Mouse (Mus musculus) midbrain, embryonic 16.5 days (tissue): ENCODE measurements around the gene Dcaf12. TPM values are rescaled to one million over a fixed set of nuclear protein-coding genes. Genes with fewer than 3 reads are reported as not detected.

ENCODE experiments used
- ATAC-seq: fragments of 200-750 bp; cut with Nextera tagmentation; 2 replicates; pipeline ENCODE4 v1.8.0; 2017; ENCODE audit warnings: moderate TSS enrichment
- H3K27ac ChIP-seq: fragments of 300-500 bp; sonication (generic); 2 replicates; pipeline ENCODE4 v1.5.1; 2014; ENCODE audit warnings: mild to moderate bottlenecking, low read length, mixed read lengths
- H3K27me3 ChIP-seq: fragments of 300-500 bp; sonication (generic); 2 replicates; pipeline ENCODE4 v1.6.1; 2014; ENCODE audit warnings: low read depth, low read length, mixed read lengths; ENCODE audit not compliant: control insufficient read depth, insufficient read depth
- H3K36me3 ChIP-seq: fragments of 300-500 bp; sonication (generic); 2 replicates; pipeline ENCODE4 v1.6.1; 2014; ENCODE audit warnings: mild to moderate bottlenecking, low read length, moderate library complexity, mixed read lengths; ENCODE audit not compliant: control insufficient read depth, insufficient read depth
- H3K4me1 ChIP-seq: fragments of 300-500 bp; sonication (generic); 2 replicates; pipeline ENCODE4 v1.6.1; 2014; ENCODE audit warnings: mild to moderate bottlenecking, low read length, mixed read lengths; ENCODE audit not compliant: control insufficient read depth, insufficient read depth
- H3K4me2 ChIP-seq: fragments of 300-500 bp; sonication (generic); 2 replicates; pipeline ENCODE4 v1.6.1; 2014; ENCODE audit warnings: mild to moderate bottlenecking, low read length, mixed read lengths
- H3K4me3 ChIP-seq: fragments of 300-500 bp; sonication (generic); 2 replicates; pipeline ENCODE4 v1.5.1; 2014; ENCODE audit warnings: low read depth, mild to moderate bottlenecking, low read length, moderate library complexity, mixed read lengths
- H3K9ac ChIP-seq: fragments of 300-500 bp; sonication (generic); 2 replicates; pipeline ENCODE4 v1.6.1; 2014; ENCODE audit warnings: low read depth, low read length, mixed read lengths
- H3K9me3 ChIP-seq: fragments of 300-500 bp; sonication (generic); replicated peaks from 2 replicates; pipeline ENCODE4 v1.6.1; 2014; ENCODE audit warnings: mild to moderate bottlenecking, low read length, mixed read lengths; ENCODE audit not compliant: control insufficient read depth, poor library complexity, severe bottlenecking
- WGBS: fragments of 180-500 bp; shearing (Covaris S2); extraction: QIAGEN DNeasy Blood & Tissue Kit; methylation state at CpG from one replicate; pipeline ENCODE4 v1.1.7; 2014; 5-methylcytosine and 5-hydroxymethylcytosine counted together
- polyA plus RNA-seq: library from polyadenylated mRNA; unstranded; fragments of >200 nt; fragmentation: Nextera tagmentation; extraction: Ambion mirVana; gene quantifications from 2 replicates; pipeline ENCODE4 v1.2.1, GENCODE M21; 2015

Gene Dcaf12
- polyA plus RNA-seq, 1 experiment from 2014 or later, result 76.6 TPM

DNA sequence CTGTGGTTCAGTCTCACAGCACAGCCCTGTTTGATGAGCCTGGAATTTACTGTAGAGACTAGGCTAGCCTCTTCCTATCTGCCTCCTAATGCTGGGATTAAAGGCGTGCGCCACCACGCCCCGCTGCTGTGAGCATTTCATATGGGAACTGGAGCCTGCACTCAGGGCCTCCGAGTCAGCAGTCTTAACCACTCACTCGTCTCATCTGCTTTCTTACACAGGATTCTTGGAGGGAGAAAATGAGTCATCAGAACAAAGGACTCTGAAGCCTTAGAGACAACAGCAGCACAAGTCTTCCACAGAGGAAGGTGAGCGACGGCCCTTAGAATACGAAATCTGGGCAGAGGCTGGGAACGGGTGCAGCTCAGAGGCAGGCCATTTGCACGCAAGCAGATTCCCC lies 19.2 kb downstream of the Dcaf12 start:
- WGBS, result 90% methylated on average over 11 of the region's 11 CpGs
- Histone ChIP-seq H3K4me2 (no peak overlapping the region), H3K4me1 (no peaks in the 10 kb centered on the region), H3K27me3 (no peaks in the 10 kb centered on the region), H3K9ac (no peak overlapping the region), H3K9me3 (no peaks in the 10 kb centered on the region), H3K36me3 (peaks cover 65% of the 10 kb centered on the region), H3K27ac (no peak overlapping the region), H3K4me3 (no peak overlapping the region)
- ATAC-seq, result no peak

DNA sequence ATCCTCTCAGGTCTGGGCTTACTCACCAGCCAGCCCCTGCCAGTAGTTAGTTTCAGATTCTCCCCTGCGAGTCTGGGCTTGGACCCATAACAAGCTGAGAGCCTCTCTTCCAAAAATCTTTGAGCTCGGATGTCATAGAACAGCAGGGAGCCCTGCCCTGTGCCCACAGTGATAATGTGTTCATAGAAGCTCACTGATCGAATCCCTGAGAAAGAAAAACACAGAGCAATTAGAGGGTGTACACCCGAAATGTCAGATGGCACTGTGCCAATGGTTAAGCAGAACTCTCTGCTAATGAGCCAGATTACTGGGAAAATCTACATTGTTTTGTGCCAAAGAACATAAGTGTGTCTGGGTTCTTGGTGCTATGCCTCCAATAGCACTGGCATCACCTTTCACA lies 20.8 kb downstream of the Dcaf12 start:
- H3K27ac ChIP-seq, result no peak overlapping the region
- no peaks in the 10 kb centered on the region for H3K27me3 ChIP-seq
- 81% methylated on average over 4 of the region's 4 CpGs for WGBS
- H3K4me1 ChIP-seq, result no peaks in the 10 kb centered on the region
- H3K4me3 ChIP-seq, result no peak overlapping the region
- H3K4me2 ChIP-seq, result no peak overlapping the region
- H3K9ac ChIP-seq, result no peak overlapping the region
- H3K36me3 ChIP-seq, result peaks cover 56% of the 10 kb centered on the region
- H3K9me3 ChIP-seq, result no peaks in the 10 kb centered on the region
- ATAC-seq, result no peak

GRCm38 (mm10) chr4:41289802-41290201 lies 24.9 kb downstream of the Dcaf12 start:
- Histone ChIP-seq H3K4me1 (no peaks in the 10 kb centered on the region), H3K27me3 (no peaks in the 10 kb centered on the region), H3K9ac (no peak overlapping the region), H3K4me3 (no peak overlapping the region), H3K4me2 (no peak overlapping the region), H3K9me3 (no peaks in the 10 kb centered on the region), H3K27ac (no peak overlapping the region), H3K36me3 (peaks cover 32% of the 10 kb centered on the region)
- ATAC-seq, result no peak
- 75% methylated on average over 7 of the region's 7 CpGs for WGBS

DNA sequence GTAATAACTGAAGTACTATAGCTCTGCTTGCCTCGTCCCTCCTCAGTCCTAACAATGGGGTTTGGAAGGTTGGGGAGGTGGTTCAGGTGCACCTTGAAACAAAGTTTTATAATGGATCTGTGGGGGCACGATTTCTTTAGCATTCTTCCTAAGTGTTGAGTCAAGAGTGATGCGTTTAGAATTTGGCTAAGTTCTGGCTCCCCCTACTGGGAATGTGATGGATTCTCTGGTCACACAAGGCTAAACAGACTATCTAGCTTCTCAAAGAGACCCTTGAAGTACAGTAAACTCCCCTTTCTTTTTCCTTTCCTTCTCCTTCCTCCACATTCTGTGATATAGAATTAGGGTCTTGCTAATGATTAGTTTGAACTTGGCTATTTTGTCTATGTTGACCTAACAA lies 28.3 kb downstream of the Dcaf12 start:
- ATAC-seq, result no peak
- Histone ChIP-seq H3K4me2 (no peak overlapping the region), H3K9me3 (no peaks in the 10 kb centered on the region), H3K9ac (no peak overlapping the region), H3K36me3 (peaks cover 6% of the 10 kb centered on the region; the same call in 1 of the 2 replicates), H3K27ac (no peak overlapping the region), H3K4me1 (no peaks in the 10 kb centered on the region), H3K27me3 (no peaks in the 10 kb centered on the region), H3K4me3 (no peak overlapping the region)
- 29% methylated on average over 3 of the region's 3 CpGs for WGBS

DNA sequence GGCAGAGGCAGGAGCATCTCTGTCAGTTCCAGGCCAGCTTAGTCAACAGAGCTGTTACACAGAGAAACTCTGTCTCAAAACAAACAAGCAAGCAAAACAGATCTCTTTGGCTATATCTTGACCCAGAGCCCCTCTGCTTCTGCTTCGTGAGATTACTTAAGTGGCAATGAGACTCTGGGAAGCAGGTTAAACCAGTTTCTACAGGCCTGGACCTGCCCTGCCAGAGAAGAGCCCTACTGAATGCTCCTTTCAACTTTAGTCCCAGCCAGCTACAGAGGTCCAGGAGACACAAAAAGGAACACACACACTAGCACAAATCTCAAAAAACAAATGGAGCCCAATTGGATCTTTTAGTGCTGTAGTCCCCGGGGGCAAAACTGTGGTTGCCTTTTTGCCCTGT lies 30.6 kb downstream of the Dcaf12 start:
- no peak overlapping the region for H3K4me2 ChIP-seq
- H3K4me1 ChIP-seq, result no peaks in the 10 kb centered on the region
- no peaks in the 10 kb centered on the region for H3K27me3 ChIP-seq
- H3K9me3 ChIP-seq, result no peaks in the 10 kb centered on the region
- no peak overlapping the region for H3K9ac ChIP-seq
- no peak for ATAC-seq
- no peak overlapping the region for H3K4me3 ChIP-seq
- 83% methylated on average over 2 of the region's 2 CpGs for WGBS
- H3K36me3 ChIP-seq, result no peaks in the 10 kb centered on the region
- no peak overlapping the region for H3K27ac ChIP-seq

DNA sequence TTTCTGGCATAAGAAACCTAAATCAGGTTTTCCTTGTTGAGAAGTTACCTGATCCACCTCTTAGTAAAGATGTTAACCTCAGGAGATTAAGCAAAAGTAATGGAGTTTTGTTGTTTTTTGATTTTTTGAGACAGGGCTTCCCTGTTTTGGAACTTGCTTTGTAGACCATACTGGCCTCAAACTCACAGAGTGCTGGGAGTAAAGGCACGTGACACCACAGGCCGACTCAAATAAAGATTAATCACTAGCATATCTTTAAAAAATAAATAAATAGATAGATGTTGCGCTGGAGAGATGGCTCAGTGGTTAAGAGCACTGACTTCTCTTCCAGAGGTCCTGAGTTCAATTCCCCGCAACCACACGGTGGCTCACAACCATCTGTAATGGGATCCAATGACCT lies 38.8 kb downstream of the Dcaf12 start:
- WGBS, result 79% methylated on average over 5 of the region's 5 CpGs
- peak overlapping the region; percentile 57 for H3K4me2 ChIP-seq
- no peaks in the 10 kb centered on the region for H3K36me3 ChIP-seq
- H3K27ac ChIP-seq, result no peak overlapping the region
- H3K9me3 ChIP-seq, result no peaks in the 10 kb centered on the region
- peak overlapping the region; percentile 83 for H3K4me3 ChIP-seq
- ATAC-seq, result no peak
- no peaks in the 10 kb centered on the region for H3K27me3 ChIP-seq
- H3K4me1 ChIP-seq, result peaks cover 24% of the 10 kb centered on the region
- peak overlapping the region; percentile 35; the same call in 1 of the 2 replicates for H3K9ac ChIP-seq

DNA sequence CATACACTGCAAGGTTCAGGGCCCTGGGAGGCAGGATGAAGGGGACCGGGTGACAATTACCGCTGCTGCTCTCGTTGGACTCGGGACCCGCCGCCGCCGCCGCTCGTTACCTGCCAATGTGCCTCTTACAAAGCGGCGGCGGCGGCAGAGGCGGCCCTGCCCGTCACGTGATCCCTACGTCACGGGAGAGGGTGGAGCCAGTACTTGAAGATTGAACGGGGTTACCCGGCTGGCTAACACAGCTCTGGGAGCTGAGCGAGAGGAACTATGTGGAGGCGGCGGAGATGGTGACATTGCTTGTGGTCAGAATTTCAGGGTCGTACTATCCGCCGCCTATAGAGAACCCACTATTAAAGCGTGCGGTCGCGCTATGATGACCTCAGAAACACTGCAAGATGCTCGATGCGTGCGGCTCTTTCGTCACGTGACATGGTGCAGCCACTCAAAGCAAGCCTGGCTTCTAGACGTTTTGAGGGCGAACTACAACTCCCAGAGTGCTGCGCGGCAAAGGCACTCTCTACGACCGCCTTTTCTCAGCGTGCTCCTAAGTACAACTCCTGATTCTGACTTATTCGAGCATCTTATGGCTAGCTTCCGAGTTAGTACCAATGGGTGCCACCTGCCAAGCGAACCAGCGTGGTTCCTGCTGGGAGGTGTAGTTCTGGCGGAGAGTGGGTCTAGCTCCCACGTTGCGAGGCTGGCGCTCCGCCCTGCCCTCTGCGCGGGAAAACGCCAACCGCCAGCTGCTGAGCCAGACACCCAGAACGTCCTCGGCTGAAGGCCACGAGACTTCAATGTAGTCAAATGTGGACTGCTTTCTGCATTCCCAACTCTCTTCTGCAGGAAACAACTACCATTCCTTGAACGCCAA lies 39.5 kb downstream of the Dcaf12 start, which contains the start of gene Ubap2:
Gene Ubap2 (minus strand): TSS at position 165 of the 871 bp plus-strand sequence.
- Histone ChIP-seq H3K4me2 (peak within 1 kb of the TSS; percentile 95), H3K27me3 (no peaks in the 10 kb centered on the region), H3K27ac (peak within 1 kb of the TSS; percentile 94), H3K36me3 (no peaks in the 10 kb centered on the region), H3K9me3 (no peaks in the 10 kb centered on the region), H3K4me1 (peaks cover 24% of the 10 kb centered on the region), H3K4me3 (peak within 1 kb of the TSS; percentile 83), H3K9ac (peak within 1 kb of the TSS; percentile 91)
- ATAC-seq, result peak; percentile 99
- WGBS, result under 1% methylated on average over 60 of the region's 60 CpGs

GRCm38 (mm10) chr4:41274377-41274979 lies 40.2 kb downstream of the Dcaf12 start:
- Histone ChIP-seq H3K4me2 (peak overlapping the region; percentile 95), H3K4me3 (peak overlapping the region; percentile 83), H3K9ac (peak overlapping the region; percentile 91), H3K4me1 (peaks cover 24% of the 10 kb centered on the region), H3K9me3 (no peaks in the 10 kb centered on the region), H3K27ac (peak overlapping the region; percentile 94), H3K36me3 (0 out of 2 replicates have a peak, but pooled peaks cover 4% of the 10 kb centered on the region), H3K27me3 (no peaks in the 10 kb centered on the region)
- ATAC-seq, result peak; percentile 79
- WGBS, result 2% methylated on average over 17 of the region's 18 CpGs

- H3K27ac ChIP-seq, result no peak overlapping the region
- no peak overlapping the region for H3K9ac ChIP-seq
- no peak overlapping the region for H3K4me2 ChIP-seq
- H3K4me3 ChIP-seq, result no peak overlapping the region
- H3K27me3 ChIP-seq, result no peaks in the 10 kb centered on the region
- H3K9me3 ChIP-seq, result no peaks in the 10 kb centered on the region
- ATAC-seq, result no peak
- peaks cover 4% of the 10 kb centered on the region; the same call in 1 of the 2 replicates for H3K36me3 ChIP-seq
- H3K4me1 ChIP-seq, result peaks cover 12% of the 10 kb centered on the region
Observed at GRCm38 (mm10) chr4:41268133-41268532, 46.6 kb downstream of the Dcaf12 start.
